Mouse (Mus musculus) embryonic stem cell, embryonic (primary cell): ENCODE data around the gene Alpl.

Experiments
- CTCF ChIA-PET, 4 experiments: fragments of 300-600 bp in 2 of 4; fragments of 350-600 bp in 2 of 4; sonication (Branson Sonifier 250); formaldehyde crosslinking; loops; one replicate each; lab custom pipeline; 2022; ENCODE audit warnings: inconsistent platforms in 2 of 4; lab: Charles Lee
- POLR2A ChIA-PET, 4 experiments: fragments of 300-600 bp in 2 of 4; fragments of 350-600 bp in 2 of 4; sonication (Branson Sonifier 250); formaldehyde crosslinking; loops; one replicate each; lab custom pipeline; 2022; ENCODE audit warnings: antibody characterized with exemption in 4 of 4, inconsistent platforms in 1 of 4; lab: Charles Lee

The Alpl gene

GRCm38 (mm10) chr4:137706510-137706909 is 89.7 kb downstream of the Alpl start:
- ChIA-PET POLR2A (interaction anchor here in 3 of 4 experiments (0.6 to 2.0 kb wide), 18 partner anchors 8 to 676 kb away, joined by 3 to 23 read pairs (median 3); partner anchors contain the start of gene Rap1gap (in 1 of the 3)), CTCF (interaction anchor here in 3 of 4 experiments (0.6 to 1.8 kb wide), 14 partner anchors 11 to 265 kb away, joined by 3 to 16 read pairs (median 4); no protein-coding TSS in a partner anchor)

DNA sequence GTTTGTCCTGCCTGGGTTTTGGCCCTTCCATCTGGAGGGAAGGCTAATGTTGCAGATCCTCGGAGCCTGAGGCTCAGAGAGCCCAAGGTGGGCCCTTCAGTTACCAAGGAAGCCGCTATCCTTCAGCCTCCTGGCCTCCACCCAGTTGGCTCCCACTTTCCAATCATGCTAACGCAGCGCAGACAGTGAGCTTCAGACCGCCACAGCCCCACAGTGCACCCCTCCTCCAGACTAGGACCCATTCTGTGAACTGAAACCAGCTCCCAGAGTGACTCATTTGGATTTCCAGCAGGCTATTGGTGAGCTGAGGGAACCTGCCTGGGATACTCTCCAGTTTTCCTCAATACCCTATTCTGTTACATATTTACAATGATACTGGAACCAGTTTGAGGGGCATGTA is 90.8 kb downstream of the Alpl start:
- ChIA-PET CTCF (no interaction called here), POLR2A (interaction anchor here in 1 of 4 experiments (1.1 to 1.4 kb wide), 2 partner anchors 12 to 40 kb away, joined by 3 to 4 read pairs; no protein-coding TSS in a partner anchor)

DNA sequence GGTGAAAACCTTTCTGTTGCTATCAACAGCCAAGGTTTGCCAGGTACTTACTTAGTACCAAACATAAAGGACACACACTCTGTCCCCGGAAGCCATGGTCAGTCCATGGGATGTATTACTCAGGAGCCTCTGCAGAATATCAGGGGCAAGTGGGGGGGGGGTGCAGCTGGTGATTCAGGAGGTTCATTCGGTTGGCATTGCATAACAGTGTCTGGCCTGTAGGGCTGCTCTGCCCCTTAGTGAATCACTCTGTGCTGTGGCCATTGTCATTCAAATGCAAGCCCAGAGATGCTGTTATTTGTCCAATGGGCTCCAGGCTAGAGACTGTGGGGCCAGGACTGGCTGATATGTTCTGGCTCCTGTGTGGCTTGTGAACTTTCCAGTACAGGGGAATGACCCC is 91.6 kb downstream of the Alpl start:
- CTCF ChIA-PET: interaction anchor here in 1 of 4 experiments (0.6 kb wide), 1 partner anchor 21 kb away, joined by 5 read pairs; no protein-coding TSS in a partner anchor
- POLR2A ChIA-PET: interaction anchor here in 2 of 4 experiments (0.7 to 1.4 kb wide), 3 partner anchors 13 to 15 kb away, joined by 3 to 4 read pairs (median 3); no protein-coding TSS in a partner anchor

- POLR2A ChIA-PET: interaction anchor here in 2 of 4 experiments (0.5 to 2.2 kb wide), 3 partner anchors 15 to 63 kb away, joined by 3 to 6 read pairs (median 3); no protein-coding TSS in a partner anchor
- CTCF ChIA-PET: interaction anchor here in 1 of 4 experiments (0.5 to 0.7 kb wide), 2 partner anchors 366 to 1553 kb away, joined by 3 read pairs; no protein-coding TSS in a partner anchor
Observed at GRCm38 (mm10) chr4:137703077-137703476, 93.1 kb downstream of the Alpl start.

DNA sequence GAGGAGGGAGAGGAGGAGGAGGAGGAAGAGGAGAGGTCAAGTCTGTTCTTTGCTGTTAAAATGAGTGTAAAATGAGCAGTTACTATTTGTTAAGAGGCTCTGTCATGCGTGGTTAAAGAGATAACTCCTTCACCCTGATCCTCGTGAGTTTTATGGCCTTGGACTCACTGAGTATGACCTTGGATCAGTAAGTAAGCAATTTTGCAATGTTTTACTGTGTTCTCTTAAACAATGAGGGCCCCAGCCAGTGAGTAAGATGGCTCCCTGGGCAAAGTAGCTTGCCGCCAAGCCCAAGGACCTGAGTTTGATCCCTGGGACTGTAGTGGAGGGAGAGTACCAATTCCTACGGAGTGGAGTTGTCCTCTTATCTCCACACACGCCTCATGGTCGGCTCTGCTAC is 95.2 kb downstream of the Alpl start:
- ChIA-PET POLR2A (interaction anchor here in 3 of 4 experiments (1.4 to 2.2 kb wide), 4 partner anchors 17 to 94 kb away, joined by 3 to 7 read pairs (median 5); no protein-coding TSS in a partner anchor), CTCF (interaction anchor here in 2 of 4 experiments (1.0 to 1.8 kb wide), 3 partner anchors 12 to 24 kb away, joined by 3 to 5 read pairs (median 3); no protein-coding TSS in a partner anchor)

DNA sequence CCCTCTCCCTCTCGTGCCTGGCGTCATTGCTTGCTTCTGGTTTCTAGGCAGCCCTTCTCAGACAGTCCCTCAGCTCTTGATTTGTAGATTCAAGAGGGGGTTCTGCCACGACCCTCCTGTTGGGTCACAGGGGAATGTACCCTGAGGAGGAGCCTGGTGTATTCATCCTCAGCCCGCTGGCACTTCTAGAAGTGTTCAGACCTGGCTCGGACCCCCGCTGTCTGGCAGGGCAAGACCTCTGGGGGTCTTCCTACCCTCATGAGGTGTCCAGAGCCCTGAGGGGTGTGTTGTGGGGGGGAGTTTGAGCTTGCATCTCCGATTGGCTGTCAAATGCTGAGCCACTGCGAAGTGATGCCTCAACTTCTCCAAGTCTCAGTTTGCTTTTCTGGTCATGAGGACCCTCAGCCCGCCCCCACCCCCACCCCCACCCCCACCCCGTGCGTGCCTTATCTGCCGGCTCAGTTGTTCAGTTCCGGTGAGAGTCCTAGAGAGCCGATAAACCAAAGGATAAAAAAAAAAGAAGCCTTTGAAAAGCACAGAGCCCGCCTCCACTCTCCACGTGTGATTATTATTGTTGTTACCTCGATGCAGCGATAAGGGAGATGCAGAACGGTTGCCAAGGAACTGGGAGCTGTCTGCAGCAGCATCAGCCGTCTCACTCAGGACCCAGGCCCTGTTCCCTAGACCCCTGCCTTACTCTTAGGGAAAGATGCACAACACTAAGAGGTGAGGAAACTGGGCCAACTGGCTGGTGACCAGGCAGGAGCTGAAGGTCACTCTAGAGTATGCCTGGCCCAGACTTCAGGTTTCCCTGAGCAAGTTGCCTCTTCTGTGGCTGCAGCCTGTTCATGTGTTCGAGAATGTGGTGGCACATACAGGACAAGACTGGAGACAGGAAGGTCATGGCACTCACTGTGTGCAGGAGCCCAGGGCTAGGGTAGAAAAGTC is 96.6 kb downstream of the Alpl start:
- ChIA-PET CTCF (interaction anchor here (0.5 to 1.5 kb wide), 11 partner anchors 10 to 533 kb away, joined by 3 to 11 read pairs (median 3); no protein-coding TSS in a partner anchor), POLR2A (interaction anchor here in 2 of 4 experiments (0.6 to 2.8 kb wide), 6 partner anchors 8 to 91 kb away, joined by 3 to 11 read pairs (median 5); no protein-coding TSS in a partner anchor)

DNA sequence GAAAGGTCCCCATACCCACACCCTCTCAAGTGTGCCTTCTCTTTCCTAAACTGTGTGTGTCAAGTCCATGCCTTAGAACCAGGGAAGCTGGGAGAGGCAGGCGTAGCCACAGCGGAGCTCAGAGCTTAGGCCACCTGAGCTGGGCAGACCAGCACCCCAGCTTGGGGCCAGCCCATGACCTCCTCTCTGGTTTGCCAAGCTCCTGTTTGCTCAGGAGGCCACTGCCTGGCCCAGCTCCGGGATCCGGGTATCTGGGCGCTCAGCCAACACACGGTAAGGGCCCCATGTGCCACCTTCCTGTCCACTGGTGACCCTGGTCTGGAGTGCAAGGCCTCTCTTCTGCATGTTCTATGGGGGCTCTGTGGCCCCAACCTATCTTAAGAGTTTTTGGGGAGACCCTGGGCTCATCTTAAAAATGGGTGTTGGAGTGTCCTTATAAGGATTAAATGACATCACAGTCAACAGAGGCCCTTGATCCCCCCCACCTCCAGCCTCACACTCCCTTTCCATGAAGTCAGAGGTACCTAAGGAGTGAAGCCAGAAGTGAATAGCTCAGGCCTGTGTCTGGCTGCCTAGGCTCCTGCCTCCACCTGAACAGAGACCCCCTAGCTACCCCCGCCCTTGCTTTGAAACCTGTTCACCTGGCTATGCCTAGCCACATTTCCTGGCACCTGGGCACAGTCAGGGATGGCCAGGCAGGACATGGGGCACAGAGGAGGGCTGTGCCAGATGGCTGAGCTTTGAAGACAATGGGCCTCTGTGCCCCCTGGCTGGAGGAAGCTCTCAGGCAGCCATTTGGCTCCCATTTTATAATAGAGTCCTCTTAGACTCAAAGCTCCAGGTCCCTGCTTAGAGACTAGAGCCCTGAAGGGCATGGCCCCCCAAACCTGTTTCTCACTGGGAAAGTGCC is 97.9 kb downstream of the Alpl start:
- POLR2A ChIA-PET: interaction anchor here in 3 of 4 experiments (0.5 to 2.8 kb wide), 16 partner anchors 9 to 234 kb away, joined by 3 to 11 read pairs (median 4); partner anchors contain the start of gene Rap1gap (in 1 of the 3)

GRCm38 (mm10) chr4:137697156-137697885 is 98.9 kb downstream of the Alpl start:
- ChIA-PET CTCF (interaction anchor here in 3 of 4 experiments (0.9 to 1.9 kb wide), 9 partner anchors 13 to 154 kb away, joined by 3 to 9 read pairs (median 3); no protein-coding TSS in a partner anchor), POLR2A (interaction anchor here in 3 of 4 experiments (0.5 to 2.8 kb wide), 17 partner anchors 8 to 235 kb away, joined by 3 to 11 read pairs (median 4); partner anchors contain the start of gene Rap1gap (in 1 of the 3))

More for the DNA sequence above, 97.9 kb downstream of the Alpl start:
- CTCF ChIA-PET: interaction anchor here (0.5 to 1.9 kb wide), 15 partner anchors 14 to 153 kb away, joined by 3 to 9 read pairs (median 3); no protein-coding TSS in a partner anchor

DNA sequence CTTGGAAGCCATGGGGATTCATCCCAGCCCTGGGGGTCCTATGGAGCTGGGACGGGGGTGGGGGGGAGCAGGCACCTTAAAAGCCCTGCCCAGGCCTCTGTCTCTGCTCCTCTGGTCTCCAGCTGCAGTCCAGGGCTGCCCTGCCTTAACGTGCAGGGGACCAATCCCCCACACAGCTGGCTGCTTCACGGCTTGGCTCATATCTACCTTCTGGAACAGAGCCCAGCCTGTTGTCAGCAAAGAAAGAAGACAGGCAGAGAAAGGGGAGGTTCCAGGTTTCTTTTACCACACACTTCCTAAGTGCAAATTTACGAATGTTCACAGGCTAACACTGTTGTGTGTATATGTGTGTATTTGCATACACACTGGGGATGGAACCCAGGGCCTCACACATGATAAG is 100.3 kb downstream of the Alpl start:
- ChIA-PET CTCF (interaction anchor here in 2 of 4 experiments (0.6 to 0.8 kb wide), 3 partner anchors 12 to 204 kb away, joined by 3 read pairs; partner anchors contain the start of gene Ece1 (in 1 of the 2)), POLR2A (interaction anchor here in 1 of 4 experiments (1.2 to 2.0 kb wide), 2 partner anchors 14 to 32 kb away, joined by 3 to 7 read pairs; no protein-coding TSS in a partner anchor)

- CTCF ChIA-PET: interaction anchor here in 1 of 4 experiments (0.8 kb wide), 1 partner anchor 11 kb away, joined by 3 read pairs; no protein-coding TSS in a partner anchor
- POLR2A ChIA-PET: interaction anchor here in 1 of 4 experiments (1.2 kb wide), 1 partner anchor 32 kb away, joined by 3 read pairs; no protein-coding TSS in a partner anchor
Observed at GRCm38 (mm10) chr4:137695300-137695699, 100.9 kb downstream of the Alpl start.

DNA sequence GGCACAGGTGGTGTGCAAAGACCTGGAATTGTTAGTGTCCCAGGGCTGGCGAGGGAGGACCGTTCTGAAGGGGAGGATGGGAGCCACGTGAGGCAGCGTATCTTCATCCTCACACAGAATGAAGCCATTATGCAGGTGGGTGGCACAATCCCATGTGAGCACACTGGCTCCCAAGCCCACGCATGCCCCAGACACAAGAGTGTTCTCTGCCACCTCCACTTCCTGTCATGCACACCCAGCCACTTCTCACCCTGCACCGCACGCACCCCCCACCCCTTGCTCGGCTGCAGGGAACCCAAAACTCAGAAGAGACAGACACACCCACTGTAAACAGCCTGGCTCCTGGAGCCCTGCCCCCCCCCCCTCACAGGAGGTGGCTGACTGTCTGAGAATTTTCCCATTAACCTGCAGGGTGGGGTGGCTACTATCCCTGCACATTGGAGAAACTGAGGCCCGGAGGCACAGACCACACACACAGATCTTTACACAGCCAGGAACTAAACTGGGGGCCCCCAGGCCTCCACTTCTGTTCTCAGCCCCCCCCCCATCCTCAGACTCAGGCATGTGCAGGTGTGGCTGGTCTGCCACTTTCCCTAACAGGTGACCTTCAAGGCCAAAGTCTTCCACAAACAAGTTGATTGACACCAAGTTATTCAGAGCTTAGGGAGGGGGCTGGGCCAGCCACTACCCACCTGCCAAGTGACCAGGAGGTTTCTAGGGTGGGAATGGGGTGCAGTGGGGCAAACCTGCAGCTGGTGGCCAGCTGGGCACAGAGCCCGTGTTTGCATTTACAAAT is 103.9 kb downstream of the Alpl start:
- ChIA-PET POLR2A (interaction anchor here in 3 of 4 experiments (0.6 to 1.6 kb wide), 10 partner anchors 10 to 1506 kb away, joined by 3 to 5 read pairs (median 3); no protein-coding TSS in a partner anchor), CTCF (interaction anchor here in 3 of 4 experiments (0.5 to 1.2 kb wide), 4 partner anchors 28 to 245 kb away, joined by 3 to 8 read pairs (median 4); no protein-coding TSS in a partner anchor)
